Mouse (Mus musculus) kidney, embryonic 15.5 days (tissue): ENCODE results near the gene Pde4b. TPM values are rescaled to one million over a fixed set of nuclear protein-coding genes. Genes with fewer than 3 reads are reported as not detected.

ENCODE experiments used
- ATAC-seq: fragments of 200-750 bp; cut with Nextera tagmentation; replicated peaks from 2 replicates; pipeline ENCODE4 v1.8.0; 2017; ENCODE audit warnings: moderate TSS enrichment; ENCODE audit not compliant: low FRiP score
- H3K27ac ChIP-seq: fragments of 300-500 bp; sonication (generic); 2 replicates; pipeline ENCODE4 v1.5.1; 2015; ENCODE audit warnings: mild to moderate bottlenecking, inconsistent platforms
- H3K27me3 ChIP-seq: fragments of 300-500 bp; sonication (generic); 2 replicates; pipeline ENCODE4 v1.6.1; 2015; ENCODE audit warnings: inconsistent platforms
- H3K36me3 ChIP-seq: fragments of 300-500 bp; sonication (generic); 2 replicates; pipeline ENCODE4 v1.6.1; 2015; ENCODE audit warnings: inconsistent platforms
- H3K4me1 ChIP-seq: fragments of 300-500 bp; sonication (generic); 2 replicates; pipeline ENCODE4 v1.6.1; 2015; ENCODE audit warnings: inconsistent platforms
- H3K4me2 ChIP-seq: fragments of 300-500 bp; sonication (generic); 2 replicates; pipeline ENCODE4 v1.6.1; 2015; ENCODE audit warnings: moderate library complexity, mild to moderate bottlenecking, inconsistent platforms
- H3K4me3 ChIP-seq: fragments of 300-500 bp; sonication (generic); replicated peaks from 2 replicates; pipeline ENCODE4 v1.5.1; 2015; ENCODE audit warnings: mild to moderate bottlenecking, inconsistent platforms
- H3K9ac ChIP-seq: fragments of 300-500 bp; sonication (generic); 2 replicates; pipeline ENCODE4 v1.6.1; 2015; ENCODE audit warnings: mild to moderate bottlenecking, inconsistent platforms
- H3K9me3 ChIP-seq: fragments of 300-500 bp; sonication (generic); replicated peaks from 2 replicates; pipeline ENCODE4 v1.6.1; 2016; ENCODE audit warnings: inconsistent platforms
- WGBS: fragments of 180-500 bp; shearing (Covaris S2); methylation state at CpG from one replicate; pipeline ENCODE4 v1.1.7; 2015; ENCODE audit warnings: mixed read lengths; 5-methylcytosine and 5-hydroxymethylcytosine counted together
- polyA plus RNA-seq: library from polyadenylated mRNA; unstranded; fragments of >200 nt; fragmentation: Nextera tagmentation; extraction: Ambion mirVana; gene quantifications from 2 replicates; pipeline ENCODE4 v1.2.1, GENCODE M21; 2015

Gene Pde4b
- polyA plus RNA-seq, 1 experiment from 2014 or later: 13.6 TPM

DNA sequence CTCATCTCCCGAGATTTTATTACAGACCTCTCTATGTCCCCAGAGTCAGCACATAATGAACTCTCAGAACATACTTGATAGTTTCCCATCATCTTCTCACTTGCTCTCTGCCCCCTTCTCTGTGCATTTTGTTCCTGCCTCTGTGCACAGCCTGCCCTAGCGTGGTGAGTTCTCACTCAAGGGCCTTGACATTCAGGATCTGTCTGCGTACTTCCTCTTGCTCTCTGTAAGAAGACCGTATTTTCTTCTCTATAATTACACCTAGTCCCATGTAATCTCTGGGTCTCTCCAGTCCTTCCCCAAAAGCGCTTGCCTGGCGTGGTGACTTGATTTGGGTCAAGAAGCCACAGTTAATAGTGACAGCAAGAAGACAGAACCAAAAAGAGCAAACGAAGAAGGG lies 568.0 kb downstream of the Pde4b start:
- Histone ChIP-seq H3K4me3 (no peak overlapping the region), H3K27ac (no peak overlapping the region), H3K27me3 (no peaks in the 10 kb centered on the region), H3K36me3 (no peaks in the 10 kb centered on the region), H3K9me3 (no peaks in the 10 kb centered on the region), H3K9ac (no peak overlapping the region), H3K4me2 (no peak overlapping the region), H3K4me1 (no peaks in the 10 kb centered on the region)
- no peak for ATAC-seq
- WGBS: 82% methylated on average over 7 of the region's 7 CpGs

DNA sequence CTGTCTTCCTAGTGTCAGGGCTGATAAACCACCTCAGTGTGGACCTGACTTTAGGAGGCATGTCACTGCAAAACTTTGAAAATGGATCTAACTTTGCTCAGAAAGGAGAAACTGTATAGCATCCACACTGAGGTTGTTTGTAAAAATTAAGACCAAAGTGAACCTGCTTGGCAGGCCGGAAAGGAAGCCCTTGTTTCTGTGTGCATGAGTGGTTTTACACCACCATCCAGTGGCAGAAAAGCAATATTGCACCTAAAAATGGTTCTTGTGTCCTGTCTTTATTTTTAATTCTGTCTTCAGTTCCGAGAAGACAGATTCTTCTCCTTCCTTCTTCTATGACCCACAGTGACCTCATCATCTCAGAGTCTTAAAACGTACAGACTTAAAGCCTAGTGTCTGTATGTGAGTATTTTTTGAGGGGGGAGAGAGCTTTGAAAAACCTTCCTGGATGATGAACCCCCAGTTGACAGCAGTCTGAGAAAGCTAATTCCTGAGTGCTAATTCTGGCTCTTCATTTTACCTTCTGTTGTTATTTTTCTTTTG lies 569.2 kb downstream of the Pde4b start:
- no peak overlapping the region for H3K27ac ChIP-seq
- no peaks in the 10 kb centered on the region for H3K27me3 ChIP-seq
- H3K36me3 ChIP-seq: no peaks in the 10 kb centered on the region
- no peak overlapping the region for H3K9ac ChIP-seq
- no peak overlapping the region for H3K4me3 ChIP-seq
- ATAC-seq: no peak
- no peak overlapping the region for H3K4me2 ChIP-seq
- H3K4me1 ChIP-seq: no peaks in the 10 kb centered on the region
- 6% methylated on average over 3 of the region's 3 CpGs for WGBS
- no peaks in the 10 kb centered on the region for H3K9me3 ChIP-seq

Other genes starting within 250 kb of the Pde4b start
- gene B020004J07Rik, start 243.5 kb upstream of the Pde4b start, polyA plus RNA-seq: not detected in 2 replicates
- gene C130073F10Rik, start 193.8 kb upstream of the Pde4b start, polyA plus RNA-seq: not detected in 2 replicates
- not detected in 2 replicates for gene Gm12800, start 178.4 kb upstream of the Pde4b start, polyA plus RNA-seq
- gene Gm12794, start 147.1 kb upstream of the Pde4b start, polyA plus RNA-seq: not detected in 2 replicates
- gene Gm12790, start 106.5 kb upstream of the Pde4b start, polyA plus RNA-seq: not detected in 2 replicates
- gene Gm12789, start 100.9 kb upstream of the Pde4b start, polyA plus RNA-seq: not detected in 2 replicates